Mouse (Mus musculus) cerebellum, adult 2 months (tissue): Measurements from ENCODE around the gene Eif2s1. TPM values are rescaled to one million over a fixed set of nuclear protein-coding genes. Genes with fewer than 3 reads are reported as not detected.

ENCODE experiments used
- DNase-seq, 2 experiments: peaks; one replicate each; pipeline ENCODE4 v3.0.0; 2021
- H3K27ac ChIP-seq: fragments of 200-500 bp; 2 replicates; pipeline ENCODE4 v1.5.1; 2012; ENCODE audit warnings: low read length, control low read depth, inconsistent platforms; ENCODE audit not compliant: insufficient read depth
- H3K27me3 ChIP-seq: fragments of 200-500 bp; 2 replicates; pipeline ENCODE4 v1.6.1; 2012; ENCODE audit warnings: inconsistent platforms, mild to moderate bottlenecking, low read length, moderate library complexity; ENCODE audit not compliant: control insufficient read depth, insufficient read depth
- H3K4me1 ChIP-seq: fragments of 200-500 bp; 2 replicates; pipeline ENCODE4 v1.6.1; 2011; ENCODE audit warnings: low read length; ENCODE audit not compliant: control insufficient read depth, insufficient read depth
- H3K4me3 ChIP-seq: fragments of 200-500 bp; replicated peaks from 2 replicates; pipeline ENCODE3; 2011; ENCODE audit warnings: mild to moderate bottlenecking, low read depth, low read length, control low read depth; ENCODE audit not compliant: insufficient read depth
- CTCF ChIP-seq: fragments of 200-500 bp; IDR thresholded peaks from 2 replicates; pipeline ENCODE4 v1.5.1; 2011; ENCODE audit warnings: low read depth, mild to moderate bottlenecking, control low read depth, low read length, moderate library complexity, borderline replicate concordance; ENCODE audit not compliant: insufficient read depth
- POLR2A ChIP-seq: fragments of 200-500 bp; IDR thresholded peaks from 2 replicates; pipeline ENCODE4 v1.6.1; 2011; ENCODE audit warnings: low read length, control low read depth, borderline replicate concordance; ENCODE audit not compliant: insufficient read depth
- WGBS: fragments of 180-500 bp; shearing (Covaris S2); methylation state at CpG from one replicate; pipeline ENCODE4 v1.1.7; 2018; 5-methylcytosine and 5-hydroxymethylcytosine counted together
- polyA plus RNA-seq: library from polyadenylated mRNA; depleted of rRNA; stranded (reverse); fragments of >200 nt; gene quantifications from 2 replicates; pipeline ENCODE4 v1.2.3, GENCODE M21; 2012

Eif2s1 gene
- polyA plus RNA-seq, 1 experiment = 29.1 TPM

DNA sequence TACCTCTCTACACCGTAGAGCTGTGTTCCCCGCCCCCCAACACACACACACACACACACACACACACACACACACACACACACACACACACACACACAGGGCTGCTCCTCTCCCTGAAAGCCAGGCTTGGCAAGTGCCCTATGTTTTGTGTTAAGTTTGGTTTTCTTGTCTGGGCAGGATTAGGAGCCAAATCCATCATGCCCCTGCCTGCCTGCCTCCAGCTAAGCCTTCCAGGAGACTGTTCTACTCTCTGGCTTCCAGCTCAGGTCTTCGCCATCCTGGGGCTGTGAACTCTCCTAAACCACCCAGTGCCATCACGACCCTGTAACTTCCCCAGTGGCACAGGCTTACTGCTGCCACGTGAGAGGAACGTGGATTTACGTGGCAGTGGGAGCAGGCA, 42.9 kb downstream of the Eif2s1 start:
- no peak for DNase-seq
- WGBS = 86% methylated on average over 6 of the region's 7 CpGs

DNA sequence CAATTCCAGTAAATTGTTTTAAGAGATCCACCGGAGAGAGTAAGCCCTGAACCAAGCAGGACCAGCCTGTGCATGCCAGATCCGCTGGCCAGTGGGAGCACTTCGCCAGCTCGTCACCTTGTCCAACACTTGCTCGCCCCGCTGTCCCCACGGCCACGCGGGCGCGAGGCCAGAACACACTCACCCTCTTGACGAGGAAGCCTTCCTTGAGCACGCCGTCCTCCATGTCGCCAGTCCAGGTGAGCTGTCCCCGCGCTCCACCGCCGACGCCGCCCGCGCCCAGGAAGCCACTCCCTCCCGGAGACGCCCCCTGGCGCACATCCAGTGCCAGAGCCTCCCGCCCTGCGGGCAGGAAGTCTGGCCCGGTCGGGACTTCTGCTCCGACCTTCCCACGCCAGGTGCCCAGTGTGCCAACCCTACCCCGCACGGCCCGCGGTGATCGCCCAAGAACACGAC, 45.1 kb downstream of the Eif2s1 start, which contains the start of gene Plek2:
Gene Plek2 (minus strand): TSS at position 258 of the 456 bp plus-strand sequence.
- H3K27me3 ChIP-seq = no peaks in the 10 kb centered on the region; the same call in 1 of the 2 replicates
- WGBS = 1% methylated on average over 38 of the region's 38 CpGs
- peak; percentile 76 to 81 for DNase-seq
- H3K4me1 ChIP-seq = no peaks in the 10 kb centered on the region
- H3K27ac ChIP-seq = no peak within 1 kb of the TSS
- TF ChIP-seq POLR2A (peak; percentile 31; the same call in 1 of the 2 replicates), CTCF (no peak)
- H3K4me3 ChIP-seq = peak within 1 kb of the TSS; percentile 90

More for the DNA sequence above, 42.9 kb downstream of the Eif2s1 start:
- H3K4me3 ChIP-seq = no peak overlapping the region
- TF ChIP-seq POLR2A (no peak), CTCF (no peak)
- H3K4me1 ChIP-seq = no peaks in the 10 kb centered on the region
- no peak overlapping the region for H3K27ac ChIP-seq
- no peaks in the 10 kb centered on the region for H3K27me3 ChIP-seq

DNA sequence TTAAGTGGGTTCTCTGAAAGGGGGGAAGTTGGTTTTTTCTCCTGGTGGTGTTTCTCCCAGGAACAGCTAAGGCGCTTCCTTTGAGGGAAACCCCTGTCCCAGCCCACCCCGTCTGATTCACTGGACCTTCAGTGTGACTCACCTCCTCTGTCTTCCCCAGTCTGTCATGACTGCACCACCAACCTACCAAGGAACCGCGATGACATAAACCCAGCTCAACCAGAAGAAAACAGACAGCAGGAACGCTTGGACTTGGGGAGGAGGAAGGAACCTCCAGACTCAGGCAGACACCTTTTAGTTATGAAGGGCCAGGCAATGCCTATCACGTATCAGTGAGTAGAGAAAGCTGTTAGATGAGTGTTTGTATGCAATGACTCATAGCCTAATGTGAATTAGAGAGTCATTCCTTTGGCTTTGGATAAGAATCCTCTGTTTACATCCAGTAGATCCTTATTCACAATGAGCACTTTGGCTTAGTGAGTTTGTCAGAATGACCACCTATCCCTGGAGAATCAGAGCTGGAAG, 46.5 kb downstream of the Eif2s1 start:
- TF ChIP-seq CTCF (no peak), POLR2A (no peak)
- DNase-seq = no peak
- Histone ChIP-seq H3K27ac (no peak overlapping the region), H3K4me3 (no peak overlapping the region), H3K4me1 (no peaks in the 10 kb centered on the region), H3K27me3 (no peaks in the 10 kb centered on the region; the same call in 1 of the 2 replicates)
- 94% methylated on average over 6 of the region's 6 CpGs for WGBS

DNA sequence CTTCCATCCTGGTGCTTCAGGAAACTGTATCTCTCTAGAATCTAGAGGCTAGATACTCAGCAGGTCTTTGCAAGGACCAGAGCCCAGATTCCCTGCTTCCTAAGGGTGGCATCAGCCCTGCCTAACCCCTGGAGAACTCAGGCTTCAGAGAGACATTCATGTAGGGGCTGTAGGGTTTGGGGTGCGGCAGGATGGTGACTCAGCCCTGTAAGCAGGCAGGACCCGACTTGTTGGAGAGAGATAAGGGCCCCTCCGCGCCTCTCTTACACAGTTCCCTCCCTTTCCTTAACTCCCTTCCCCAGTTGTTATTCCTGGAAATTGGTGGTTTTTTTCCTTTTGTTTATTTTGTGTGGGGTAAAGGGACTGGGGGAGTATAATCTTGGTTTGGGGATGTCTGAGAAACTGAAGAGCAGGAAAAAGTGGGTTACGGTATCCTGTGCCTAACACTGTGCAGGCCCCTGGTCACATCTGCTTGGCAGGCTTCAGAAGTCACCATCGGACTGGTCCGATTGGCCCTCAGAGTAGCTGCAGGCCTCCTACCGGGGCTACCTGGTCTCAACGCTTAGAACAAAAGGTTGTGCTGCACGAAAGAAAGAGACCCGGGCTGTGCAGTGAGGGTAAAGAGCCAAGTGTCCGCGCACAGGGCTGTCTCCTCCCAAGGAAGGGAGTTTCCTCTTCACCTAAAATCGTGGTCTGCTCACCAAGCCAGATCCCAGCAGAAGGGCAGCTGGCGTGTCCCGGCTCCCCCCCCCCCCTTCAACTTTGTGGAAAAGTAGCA, 49.3 kb downstream of the Eif2s1 start:
- Histone ChIP-seq H3K4me1 (no peaks in the 10 kb centered on the region), H3K27me3 (no peaks in the 10 kb centered on the region; the same call in 1 of the 2 replicates), H3K27ac (no peak overlapping the region), H3K4me3 (no peak overlapping the region)
- TF ChIP-seq POLR2A = no peak
- no peak for TF ChIP-seq CTCF
- WGBS = 32% methylated on average over 16 of the region's 16 CpGs
- DNase-seq = no peak

DNA sequence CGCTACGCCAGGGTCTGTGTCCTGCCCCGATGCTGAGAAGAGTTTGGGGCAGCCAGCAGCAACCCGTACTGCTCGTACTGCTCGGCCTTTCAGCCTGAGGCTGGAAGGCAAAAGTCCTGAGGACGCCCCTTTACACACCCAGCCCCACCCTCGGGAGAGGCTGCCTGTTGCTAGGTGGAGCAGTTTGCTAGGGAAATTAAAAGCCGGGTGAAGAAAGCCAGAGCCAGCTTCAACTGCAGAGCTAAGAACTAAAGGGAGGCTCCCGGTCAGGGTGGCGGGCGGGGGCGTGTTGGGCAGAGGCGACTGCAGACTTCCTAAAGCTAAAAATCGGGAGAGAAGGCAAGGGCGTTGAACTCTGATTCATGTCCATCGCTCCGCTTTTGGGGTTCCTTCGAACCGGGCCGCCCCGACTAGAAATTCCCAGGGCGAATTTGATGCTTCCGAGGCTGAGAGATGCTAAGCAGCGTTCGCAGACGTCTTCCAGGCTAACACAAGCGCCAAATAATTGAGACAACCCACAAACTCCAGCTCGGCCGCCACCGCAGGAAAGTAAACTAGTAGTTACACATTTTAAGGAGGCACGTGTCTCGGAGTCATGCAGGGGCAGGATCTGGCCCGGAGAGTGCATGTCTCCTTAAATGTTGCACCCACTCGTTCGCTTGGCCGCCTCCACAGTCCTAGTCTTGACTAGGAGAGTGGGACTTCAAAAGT, 50.2 kb downstream of the Eif2s1 start:
- Histone ChIP-seq H3K27ac (no peak overlapping the region), H3K27me3 (no peaks in the 10 kb centered on the region; the same call in 1 of the 2 replicates), H3K4me1 (no peaks in the 10 kb centered on the region), H3K4me3 (no peak overlapping the region)
- TF ChIP-seq POLR2A (no peak), CTCF (no peak)
- DNase-seq = peak in 1 of 2 experiments; percentile 17
- 7% methylated on average over 37 of the region's 37 CpGs for WGBS

DNA sequence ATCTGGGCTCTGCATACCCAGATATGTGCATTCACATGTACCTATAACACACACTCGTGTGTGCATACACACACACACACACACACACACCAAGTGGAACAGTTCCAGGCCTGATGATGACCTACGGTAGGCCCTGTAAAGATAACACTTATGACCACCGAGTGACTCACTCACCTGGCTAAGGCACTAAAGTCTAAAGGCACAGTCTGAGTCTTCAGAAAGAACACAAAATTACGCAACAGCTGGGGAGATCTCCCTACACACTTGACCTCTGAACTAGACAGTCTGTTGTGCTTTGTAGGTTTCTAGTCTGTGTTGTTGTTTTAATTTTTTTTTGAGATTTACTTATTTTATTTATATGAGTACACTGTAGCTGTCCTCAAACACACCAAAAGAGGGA, 52.8 kb downstream of the Eif2s1 start:
- Histone ChIP-seq H3K27ac (no peak overlapping the region), H3K4me3 (no peak overlapping the region), H3K4me1 (peaks cover under 1% of the 10 kb centered on the region; the same call in 1 of the 2 replicates), H3K27me3 (no peaks in the 10 kb centered on the region; the same call in 1 of the 2 replicates)
- no peak for DNase-seq
- WGBS = 92% methylated on average over 4 of the region's 4 CpGs
- TF ChIP-seq CTCF (no peak), POLR2A (no peak)

DNA sequence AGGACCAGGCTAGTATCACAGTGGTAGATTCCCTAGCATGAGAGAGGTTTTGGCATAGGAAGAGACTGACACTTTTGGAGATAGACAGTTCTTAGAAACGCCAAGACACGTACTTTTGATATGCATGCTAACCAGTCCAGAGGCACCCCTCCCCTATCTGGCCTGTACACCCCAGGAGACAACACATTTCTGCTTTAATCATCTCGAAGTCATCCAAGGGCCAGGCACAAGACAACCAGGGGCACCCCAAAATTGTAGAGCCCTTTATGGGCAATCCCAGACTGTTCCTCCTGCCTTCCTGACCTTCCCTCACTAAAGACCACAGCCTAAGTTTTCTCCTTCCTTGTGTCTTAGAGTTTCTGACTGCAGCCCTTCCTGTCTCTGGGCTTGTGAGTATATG, 53.9 kb downstream of the Eif2s1 start:
- Histone ChIP-seq H3K4me1 (peaks cover 2% of the 10 kb centered on the region; the same call in 1 of the 2 replicates), H3K27me3 (no peaks in the 10 kb centered on the region; the same call in 1 of the 2 replicates), H3K27ac (no peak overlapping the region), H3K4me3 (no peak overlapping the region)
- DNase-seq = no peak
- TF ChIP-seq POLR2A (no peak), CTCF (no peak)
- 64% methylated on average over 3 of the region's 3 CpGs for WGBS
